Mouse (Mus musculus): ENCODE measurements at regions not wholly inside any gene's neighbourhood (a gene's known extent, or its start where the extent isn't known, plus 50 kb on each side); places are given as distances from the start of the nearest gene placed in this dataset.

DNA sequence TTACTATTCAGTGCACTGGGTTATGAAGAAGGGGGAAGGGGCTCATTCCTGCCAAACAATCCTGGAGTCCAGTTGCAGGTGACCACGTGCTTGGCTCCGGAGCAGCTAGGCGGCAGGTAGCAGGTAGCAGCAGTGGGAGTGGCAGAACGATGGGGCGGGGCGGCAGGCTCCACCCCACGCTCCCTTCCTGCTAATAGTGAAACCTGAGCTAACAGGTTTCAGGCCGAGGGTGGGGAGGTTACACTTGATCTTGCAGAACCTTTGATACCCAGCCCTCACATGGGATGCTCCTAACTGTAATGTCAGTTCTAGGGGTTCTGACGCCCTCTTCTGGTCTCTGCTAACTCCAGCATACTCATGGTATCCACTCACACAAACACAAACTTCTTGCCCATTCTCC lies 253.5 kb upstream of the Daam1 start:
- peak; percentile 11 for DNase-seq

DNA sequence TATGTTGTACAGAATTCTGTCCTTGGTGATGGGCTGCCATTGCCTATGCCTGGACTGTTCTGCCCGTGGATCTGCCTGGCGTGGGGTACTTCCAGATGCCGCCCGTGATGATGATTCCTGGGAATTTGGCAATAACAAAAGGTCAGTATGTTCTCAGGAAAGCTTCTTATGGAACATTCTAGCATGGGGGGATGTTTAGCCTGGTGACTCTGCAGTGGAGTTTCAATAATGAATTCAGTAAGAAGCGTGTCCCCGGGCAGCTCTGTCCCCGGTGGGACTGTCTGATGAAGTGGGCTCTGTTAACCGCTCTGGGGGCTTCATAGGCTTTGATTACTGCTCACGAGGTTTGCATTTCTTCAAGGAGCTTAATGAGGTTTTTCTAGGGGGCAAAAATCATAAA lies 252.9 kb upstream of the Daam1 start:
- no peak for DNase-seq

DNA sequence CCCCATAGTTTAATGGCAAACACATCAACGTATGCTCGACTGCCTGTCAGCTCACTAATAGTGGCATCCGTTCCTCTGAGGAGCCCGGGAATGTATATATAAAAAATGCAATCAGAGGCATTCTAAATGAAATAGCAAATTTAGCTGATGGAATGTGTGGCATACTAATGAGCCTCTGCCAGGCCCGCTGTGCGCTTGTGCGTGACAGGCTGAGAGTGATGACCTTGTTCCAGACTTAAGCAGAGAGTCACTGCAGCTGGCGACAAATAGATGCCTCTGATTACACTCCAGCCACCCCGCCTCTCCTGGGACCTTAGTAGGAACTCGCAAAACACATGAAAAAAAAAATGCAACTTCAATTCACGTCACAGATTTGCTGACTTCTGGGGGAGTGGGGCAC lies 252.0 kb upstream of the Daam1 start:
- DNase-seq: no peak

DNA sequence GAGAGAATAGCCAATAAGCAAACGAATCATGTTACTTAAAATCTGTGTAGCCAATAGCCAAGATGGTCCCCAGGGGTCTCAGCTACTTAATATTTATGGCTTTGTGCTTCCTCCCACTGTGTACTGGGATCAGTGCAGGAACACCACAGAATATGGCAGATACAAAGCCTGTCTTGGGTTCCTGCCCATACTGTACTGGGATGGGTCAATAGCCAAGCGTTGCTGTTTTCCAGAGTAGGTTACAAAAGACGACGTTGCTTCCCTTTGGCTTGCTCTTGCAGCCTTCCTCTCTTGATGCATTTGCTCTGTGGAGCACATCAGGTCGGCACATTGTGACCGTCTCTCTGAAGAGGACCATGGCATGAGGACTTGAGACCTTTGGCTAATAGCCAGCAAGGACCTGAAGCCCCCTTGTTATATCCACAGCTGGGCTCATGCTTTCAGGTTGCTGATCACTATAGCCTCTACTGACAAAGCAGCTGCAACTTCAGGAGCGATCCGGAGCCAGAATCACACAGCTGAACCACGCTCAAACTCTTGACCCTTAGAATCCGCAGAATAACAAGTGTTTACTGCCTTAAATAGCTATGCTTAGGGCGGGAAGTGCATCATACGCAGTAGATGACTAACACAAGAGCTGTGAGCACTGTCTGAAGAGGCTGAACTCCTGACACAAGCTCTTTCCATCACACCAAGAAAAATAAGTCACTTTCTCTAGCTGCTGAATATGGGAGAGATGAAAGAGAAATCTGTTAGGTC lies 250.2 kb upstream of the Daam1 start:
- DNase-seq: no peak

DNA sequence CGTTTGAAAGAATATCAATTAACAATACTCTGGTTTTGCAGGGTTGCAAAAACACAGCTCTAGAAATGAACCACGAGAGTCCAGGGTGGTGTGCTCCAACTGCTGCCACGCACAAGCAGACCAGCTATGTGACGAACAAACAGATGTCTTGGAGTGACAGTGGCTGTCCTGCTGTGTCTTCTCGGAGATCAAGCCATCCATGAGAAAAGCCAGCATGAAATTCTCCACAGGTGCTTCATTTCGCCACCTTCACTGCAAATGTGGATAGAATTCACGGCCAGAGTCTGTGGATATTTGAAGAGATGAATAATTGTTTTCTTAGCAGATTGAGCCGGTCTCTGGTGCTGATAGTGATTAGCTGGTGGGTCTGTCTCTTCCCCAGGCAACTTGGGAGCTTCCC lies 246.3 kb upstream of the Daam1 start:
- no peak for DNase-seq

DNA sequence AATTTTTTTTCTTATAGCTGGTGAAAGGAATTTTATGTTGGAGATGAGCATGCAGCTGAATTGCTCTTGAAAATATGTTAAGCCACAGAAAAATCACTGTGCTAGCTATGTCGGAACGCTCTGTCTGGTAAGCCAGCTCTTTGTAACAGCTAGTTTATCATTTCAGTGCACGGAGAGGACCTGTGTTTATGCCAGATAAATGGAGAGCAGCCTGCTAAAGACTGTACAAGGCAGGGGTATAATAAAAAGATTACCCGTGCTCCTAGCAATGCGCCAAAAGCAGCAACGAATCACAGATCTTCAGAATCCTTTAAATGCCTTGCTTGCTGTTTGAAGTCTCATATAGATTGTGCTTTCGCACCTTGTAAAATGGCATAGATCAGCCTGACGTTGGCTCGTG lies 232.2 kb upstream of the Daam1 start:
- DNase-seq: no peak

DNA sequence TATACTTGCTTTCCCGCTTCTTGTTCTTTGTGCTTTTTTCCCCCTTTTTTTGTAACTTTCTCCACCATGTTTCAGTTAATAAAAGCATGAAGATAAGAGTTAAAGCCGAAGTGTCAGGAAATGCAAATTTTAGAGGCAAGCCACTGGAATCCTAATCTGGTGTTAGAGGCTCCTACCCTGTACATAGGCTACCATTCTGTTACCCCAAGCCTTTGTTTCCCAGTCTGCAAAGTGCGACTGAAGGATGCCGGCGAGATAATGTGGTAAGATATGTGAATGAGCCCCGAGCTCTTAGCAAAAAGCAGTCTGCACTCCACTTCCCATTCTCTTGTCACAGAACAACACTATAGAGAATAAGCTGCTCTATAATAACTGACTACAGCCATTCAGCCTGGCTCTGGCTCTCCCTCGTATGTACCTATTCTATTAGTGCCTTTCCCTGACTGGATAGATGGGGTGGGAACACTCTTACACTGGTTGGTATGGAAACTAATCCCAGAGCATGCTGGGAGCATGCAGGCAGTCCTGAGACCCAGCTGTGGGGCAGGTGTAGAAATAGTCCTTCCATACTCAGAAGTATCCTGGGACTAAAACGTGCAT lies 229.7 kb upstream of the Daam1 start:
- no peak for DNase-seq

DNA sequence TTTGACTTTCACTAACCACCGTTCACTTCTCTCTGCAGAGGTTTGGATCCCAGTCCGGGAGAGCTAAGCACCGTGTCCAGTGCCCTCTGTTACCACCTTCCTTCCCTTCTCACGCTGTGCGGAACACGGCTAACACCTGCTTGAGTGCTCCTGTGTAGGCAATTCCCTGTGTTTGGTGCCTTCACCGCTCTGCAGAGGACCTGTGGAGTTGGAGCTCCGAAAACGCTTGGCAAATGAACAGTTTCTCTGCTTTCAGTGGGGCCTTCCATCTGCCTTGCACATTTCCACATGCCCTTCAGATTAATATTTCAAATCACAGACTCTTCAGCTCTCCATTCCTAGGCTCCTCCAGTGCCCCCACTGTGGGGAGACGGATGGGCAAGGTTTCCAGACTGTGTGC lies 227.7 kb upstream of the Daam1 start:
- DNase-seq: peak; percentile 21

DNA sequence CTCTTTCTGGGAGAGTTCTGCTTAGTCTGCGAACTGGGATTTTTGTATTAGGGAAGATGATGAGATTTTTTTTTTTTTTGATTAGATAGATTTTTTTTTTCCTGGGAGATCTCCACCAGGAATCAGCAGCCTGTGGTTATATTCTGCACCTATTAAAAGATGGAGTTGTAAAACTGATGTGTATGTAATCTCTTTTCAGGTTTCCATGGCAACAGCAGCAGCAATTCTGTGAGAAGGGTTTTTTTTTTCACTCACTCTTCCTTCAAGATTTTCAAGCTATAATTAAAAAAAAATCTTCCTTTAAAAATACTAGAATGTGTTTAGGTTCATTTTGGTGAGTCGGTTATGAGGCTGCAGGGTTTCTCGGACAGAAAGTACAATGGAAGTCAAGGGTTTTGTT lies 224.5 kb upstream of the Daam1 start:
- DNase-seq: no peak

DNA sequence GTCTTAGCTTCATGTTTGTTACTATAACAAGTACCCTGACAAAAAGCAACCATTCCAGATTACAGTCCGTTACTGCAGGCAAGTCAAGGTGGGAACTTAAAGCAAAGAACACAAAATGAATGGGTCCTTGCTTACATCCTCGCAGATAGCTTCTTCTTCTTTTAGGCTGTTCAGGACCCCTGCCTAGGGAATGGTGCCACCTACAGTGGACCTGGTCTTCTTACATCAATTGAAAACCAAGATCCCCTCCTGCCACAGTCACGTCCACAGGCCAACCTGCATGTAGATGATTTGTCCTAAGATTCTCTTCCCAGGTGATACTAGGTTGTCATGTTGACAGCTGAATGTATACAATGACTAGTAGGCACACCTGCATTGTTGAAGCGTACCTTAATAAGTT lies 222.9 kb upstream of the Daam1 start:
- no peak for DNase-seq

DNA sequence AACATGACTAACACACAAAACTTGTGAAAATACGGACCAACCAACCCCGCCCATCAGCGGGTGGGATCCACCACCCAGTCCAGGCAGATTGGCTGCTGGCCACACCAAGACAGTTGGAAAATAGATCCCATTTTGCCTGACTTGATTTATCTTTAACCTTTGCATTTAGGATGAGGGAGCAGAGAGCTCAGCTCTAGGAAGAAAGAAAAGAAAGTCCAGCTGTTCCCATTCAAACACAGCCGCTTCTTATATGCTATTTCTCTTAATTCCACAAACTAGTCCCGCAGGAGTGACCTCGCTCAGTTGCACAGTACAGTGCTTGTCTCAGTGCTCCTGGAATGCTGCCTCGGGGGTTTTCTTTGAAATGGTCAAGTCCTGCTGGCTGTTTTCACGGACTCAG lies 217.6 kb upstream of the Daam1 start:
- DNase-seq: no peak

DNA sequence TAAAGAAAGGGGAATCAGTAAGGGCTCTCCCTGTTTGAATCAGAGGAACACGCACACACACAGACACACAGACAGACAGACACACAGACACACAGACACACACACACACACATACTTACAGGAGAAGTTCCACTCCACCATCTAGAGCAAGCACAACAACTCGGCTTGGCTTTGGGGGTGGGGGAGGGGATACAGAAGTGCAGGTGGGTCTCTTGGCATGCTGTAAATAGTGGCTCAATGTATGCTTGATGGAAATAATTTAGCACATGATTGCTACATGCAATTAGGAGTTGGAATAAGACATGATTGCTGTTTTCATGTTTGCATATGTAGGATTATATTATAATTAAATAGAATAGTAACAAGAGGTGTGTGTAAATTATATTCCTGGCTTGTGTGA lies 215.9 kb upstream of the Daam1 start:
- no peak for DNase-seq

DNA sequence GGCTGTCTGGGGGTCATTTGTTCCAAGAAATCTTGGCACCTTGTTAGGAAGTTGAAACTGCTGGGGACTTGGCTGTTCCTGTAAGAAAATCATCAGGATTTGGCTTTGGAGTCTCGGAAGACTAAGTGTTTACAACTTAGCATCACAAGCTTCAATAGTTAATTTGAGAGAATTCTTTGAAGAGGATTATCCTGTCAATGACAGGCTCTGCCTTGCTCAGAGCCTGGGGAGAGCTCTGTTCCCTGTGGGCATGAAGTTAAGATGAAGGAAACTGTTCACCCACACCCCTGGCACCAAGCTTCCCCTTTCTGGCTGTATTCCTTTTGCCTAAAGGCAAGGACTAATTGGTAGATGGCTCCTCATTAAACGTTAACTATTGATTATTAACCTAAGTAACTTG lies 215.5 kb upstream of the Daam1 start:
- DNase-seq: no peak

DNA sequence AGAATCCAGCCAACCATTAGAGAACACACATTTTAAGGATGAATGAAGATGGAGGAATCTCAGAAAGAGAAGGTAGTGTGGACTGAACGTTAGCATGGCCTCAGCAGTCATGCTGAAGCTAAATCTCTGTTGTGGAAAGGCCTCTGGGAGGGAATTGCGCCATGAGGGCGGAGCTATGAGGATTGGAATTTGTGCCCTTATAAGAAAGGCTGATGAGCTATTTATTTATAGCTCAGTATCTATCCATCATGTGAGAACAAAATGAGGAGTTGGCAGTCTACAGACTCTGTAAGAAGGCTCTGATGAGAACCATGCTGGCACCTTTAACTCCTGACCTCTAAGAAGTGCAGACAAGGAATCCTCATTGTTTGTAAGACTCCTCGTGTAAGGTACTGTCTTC lies 214.8 kb upstream of the Daam1 start:
- DNase-seq: no peak

DNA sequence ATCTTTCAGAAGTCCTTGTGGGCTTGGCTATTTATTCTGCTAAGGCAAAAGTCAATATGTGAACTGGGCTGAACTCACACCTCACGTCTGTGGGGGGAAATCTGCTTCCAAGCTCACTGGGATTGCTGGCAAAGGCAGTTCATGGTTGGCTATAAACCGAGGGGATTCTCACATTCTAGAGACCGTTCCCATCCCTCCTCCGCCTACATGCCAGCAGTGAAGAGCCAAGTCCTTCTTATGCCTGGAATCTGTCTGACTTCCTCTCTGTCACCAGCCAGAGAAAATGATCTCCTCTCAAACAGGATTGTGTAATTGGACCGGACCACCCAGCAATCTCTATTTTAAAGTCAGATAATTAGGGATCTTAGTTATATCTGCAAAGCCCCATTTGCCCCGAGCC lies 212.4 kb upstream of the Daam1 start:
- no peak for DNase-seq

DNA sequence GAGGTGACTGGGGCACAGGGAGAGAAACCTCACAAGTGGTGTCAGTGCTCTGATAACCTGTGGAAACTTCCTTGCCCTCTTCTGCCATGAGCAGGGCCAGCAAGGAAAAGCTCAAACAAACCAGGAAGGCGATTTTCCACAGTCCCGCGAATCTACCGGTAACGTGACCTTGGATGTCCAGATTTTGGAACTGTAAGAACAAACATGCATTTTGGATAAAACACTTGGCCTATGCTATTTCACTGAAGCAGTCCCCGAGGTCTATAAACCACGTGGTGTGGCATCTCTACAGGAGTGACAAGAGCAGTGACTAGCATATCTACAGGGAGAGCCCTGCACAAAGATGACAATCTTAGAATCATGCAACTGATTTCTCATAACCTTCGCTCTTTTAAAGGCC lies 211.9 kb upstream of the Daam1 start:
- no peak for DNase-seq

DNA sequence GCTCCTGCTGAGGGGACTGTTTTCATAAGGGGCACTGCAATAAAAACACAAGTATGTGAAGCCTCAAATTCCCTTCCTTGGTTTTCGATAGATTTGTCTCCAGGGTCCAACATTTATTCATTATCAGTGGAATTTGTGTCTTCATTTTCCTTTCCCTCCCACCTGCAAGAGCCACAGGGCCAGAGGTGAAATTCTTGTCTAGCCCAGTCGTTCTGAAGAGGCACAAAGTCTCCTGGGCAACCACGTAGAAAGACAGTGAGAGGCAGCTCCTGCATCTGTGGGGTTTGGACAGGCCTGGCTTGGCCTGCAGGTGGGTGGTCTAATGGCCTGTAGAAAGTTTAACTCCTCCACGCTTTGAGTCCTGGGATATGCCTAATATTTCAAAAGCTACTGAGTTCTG lies 211.3 kb upstream of the Daam1 start:
- no peak for DNase-seq

DNA sequence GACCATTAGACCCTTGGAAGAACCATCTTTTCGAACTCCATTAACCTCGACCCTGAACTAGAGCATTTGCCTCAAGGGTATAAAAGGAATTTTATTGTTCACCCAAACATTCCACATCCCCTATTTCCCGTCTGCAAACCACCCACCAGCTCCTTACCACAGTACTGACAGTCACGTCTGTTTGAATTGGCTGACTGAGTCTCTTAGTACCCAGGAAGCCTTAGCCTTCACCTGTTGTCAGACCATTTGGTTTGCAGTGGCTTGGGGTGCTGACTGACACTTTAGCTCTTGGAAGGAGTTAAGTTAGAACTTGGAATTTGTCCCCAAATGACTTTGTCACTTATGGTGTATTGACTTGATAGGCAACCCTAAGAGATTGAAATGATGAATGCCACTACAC lies 209.3 kb upstream of the Daam1 start:
- no peak for DNase-seq

DNA sequence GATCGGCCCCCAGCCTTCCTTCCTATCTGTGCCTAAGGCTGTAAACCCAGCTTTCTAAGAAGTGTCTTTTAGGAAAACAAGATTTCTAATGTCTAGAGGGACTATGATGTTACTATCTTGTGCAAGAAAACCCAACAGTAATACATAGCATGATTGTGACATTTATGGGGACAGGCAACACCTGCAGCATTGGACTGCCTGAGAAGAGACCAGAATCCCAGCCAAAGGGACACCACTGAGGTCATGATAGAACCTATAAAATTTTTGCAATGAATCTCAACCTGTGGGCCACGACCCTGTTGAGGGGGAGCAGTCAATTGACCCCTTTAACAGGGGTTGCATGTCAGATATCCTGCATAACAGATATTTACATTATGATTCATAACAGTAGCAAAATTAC lies 208.1 kb upstream of the Daam1 start:
- DNase-seq: no peak

DNA sequence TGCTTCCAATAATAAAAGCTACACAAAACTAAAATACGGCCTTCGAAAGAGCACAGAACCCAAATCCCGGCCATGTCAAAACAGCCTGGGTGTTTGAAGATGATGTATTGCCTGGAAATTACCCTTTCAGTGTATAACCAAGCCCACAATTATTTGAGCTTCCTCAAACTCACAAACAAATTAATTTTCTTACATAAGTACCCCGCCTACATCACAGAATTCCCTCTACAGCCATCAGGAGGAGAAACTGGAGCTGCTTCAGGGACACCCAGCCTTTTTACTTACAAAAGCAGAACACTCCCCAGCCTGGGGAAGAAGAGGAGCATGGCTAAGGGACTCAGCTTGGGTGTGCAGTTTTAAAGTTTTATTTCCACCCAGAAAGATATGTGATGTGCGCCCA lies 207.6 kb upstream of the Daam1 start:
- DNase-seq: no peak

DNA sequence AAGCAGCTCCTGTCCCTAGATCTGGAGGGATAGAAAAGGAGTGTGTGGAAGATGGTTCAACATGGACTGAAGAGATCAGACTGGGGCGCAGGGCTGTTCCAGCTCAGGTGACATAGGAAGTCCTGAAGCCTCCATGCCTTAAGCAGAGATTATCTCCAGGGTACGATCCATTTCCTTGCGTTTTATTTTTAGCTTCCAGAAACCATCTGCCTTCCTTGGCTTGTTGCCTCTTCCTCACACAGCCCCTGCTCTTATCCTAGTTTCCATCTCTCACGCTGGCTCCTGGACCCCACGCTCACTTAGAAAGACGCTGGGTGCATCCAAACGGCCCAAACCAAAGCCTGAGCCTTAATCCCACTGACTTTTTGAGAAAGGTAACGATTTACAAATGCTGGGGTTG lies 206.8 kb upstream of the Daam1 start:
- peak; percentile 39 for DNase-seq

DNA sequence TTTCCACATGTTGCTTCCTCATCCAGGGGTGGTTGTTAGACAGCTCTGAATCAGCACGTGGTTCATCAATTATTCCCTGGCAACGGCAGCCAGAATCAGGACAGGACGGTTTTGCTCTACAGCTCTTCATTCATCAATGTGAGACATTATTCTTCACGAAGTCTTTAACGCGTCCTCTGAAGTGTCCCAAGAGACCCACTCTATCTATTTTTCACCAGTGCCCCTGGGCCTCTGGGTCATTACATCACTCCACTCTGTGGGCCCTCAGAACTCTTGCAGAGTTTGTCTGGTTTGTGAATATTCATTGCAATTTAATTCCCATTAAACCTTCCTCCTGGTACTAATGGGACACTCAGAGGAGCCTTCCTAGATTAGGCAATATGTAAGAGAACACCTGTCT lies 206.2 kb upstream of the Daam1 start:
- DNase-seq: no peak

DNA sequence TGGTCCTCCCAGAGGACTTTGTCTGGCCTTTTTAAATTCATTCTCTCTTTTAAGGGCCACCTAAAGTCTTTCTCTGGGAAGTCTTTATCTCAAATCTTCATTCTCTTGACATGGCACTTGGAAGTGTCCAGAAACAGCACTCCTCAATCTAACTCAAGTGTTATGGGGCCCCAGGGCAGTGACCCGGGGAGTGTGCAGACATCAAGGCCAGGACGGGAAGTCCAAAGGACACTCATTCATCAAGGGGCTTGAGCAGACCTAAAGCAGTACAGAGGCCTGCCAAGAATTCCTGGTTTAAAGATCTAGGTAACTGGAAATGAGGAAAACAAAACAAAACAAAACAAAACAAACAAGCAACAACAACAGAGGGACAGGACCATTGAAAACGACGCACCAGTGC lies 205.8 kb upstream of the Daam1 start:
- no peak for DNase-seq

DNA sequence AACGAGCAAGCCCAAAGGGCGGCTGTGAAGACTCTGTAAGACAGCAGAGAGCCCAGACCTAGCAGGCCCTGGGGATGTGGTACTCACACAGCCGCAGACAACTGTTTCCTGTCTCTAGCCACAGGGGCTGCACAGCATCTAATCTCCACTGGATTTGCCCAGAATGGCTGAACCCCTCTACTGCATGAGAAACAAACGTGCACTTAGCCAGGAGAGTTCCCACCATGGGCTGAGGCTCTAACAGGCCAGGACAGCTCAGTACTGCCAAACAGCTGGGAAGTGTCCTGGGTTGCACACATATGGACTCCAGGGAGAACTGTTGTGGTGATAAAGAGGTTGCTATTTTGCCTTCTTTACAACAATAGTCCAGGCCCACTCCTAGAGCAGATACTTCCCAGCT lies 204.1 kb upstream of the Daam1 start:
- no peak for DNase-seq

Measured in cerebellum, adult 8-10 months (tissue).